Mouse (Mus musculus) liver, embryonic 16.5 days (tissue): ENCODE data around the gene Ntm. TPM values are rescaled to one million over a fixed set of nuclear protein-coding genes. Genes with fewer than 3 reads are reported as not detected.

ENCODE experiments used
- ATAC-seq: fragments of 200-750 bp; cut with Nextera tagmentation; 2 replicates; pipeline ENCODE4 v1.8.0; 2017; ENCODE audit warnings: low read depth, mild to moderate bottlenecking, moderate number of reproducible peaks, moderate library complexity
- H3K27ac ChIP-seq: fragments of 300-500 bp; sonication (generic); 2 replicates; pipeline ENCODE4 v1.5.1; 2014; ENCODE audit warnings: mild to moderate bottlenecking, low read length
- H3K27me3 ChIP-seq: fragments of 300-500 bp; sonication (generic); 2 replicates; pipeline ENCODE4 v1.6.1; 2014; ENCODE audit warnings: low read depth, low read length, mixed read lengths; ENCODE audit not compliant: control insufficient read depth, insufficient read depth
- H3K36me3 ChIP-seq: fragments of 300-500 bp; sonication (generic); 2 replicates; pipeline ENCODE4 v1.6.1; 2014; ENCODE audit warnings: mild to moderate bottlenecking; ENCODE audit not compliant: control insufficient read depth, insufficient read depth
- H3K4me1 ChIP-seq: fragments of 300-500 bp; sonication (generic); 2 replicates; pipeline ENCODE4 v1.6.1; 2014; ENCODE audit warnings: low read depth, low read length, mixed read lengths; ENCODE audit not compliant: control insufficient read depth
- H3K4me2 ChIP-seq: fragments of 300-500 bp; sonication (generic); 2 replicates; pipeline ENCODE4 v1.6.1; 2014; ENCODE audit warnings: low read depth, low read length, mixed read lengths
- H3K4me3 ChIP-seq: fragments of 300-500 bp; sonication (generic); 2 replicates; pipeline ENCODE4 v1.5.1; 2014; ENCODE audit warnings: low read depth, mild to moderate bottlenecking, low read length
- H3K9ac ChIP-seq: fragments of 300-500 bp; sonication (generic); 2 replicates; pipeline ENCODE4 v1.6.1; 2014; ENCODE audit warnings: low read depth, low read length
- H3K9me3 ChIP-seq: fragments of 300-500 bp; sonication (generic); replicated peaks from 2 replicates; pipeline ENCODE4 v1.6.1; 2016; ENCODE audit warnings: low read length; ENCODE audit not compliant: control insufficient read depth
- WGBS: fragments of 180-500 bp; shearing (Covaris S2); extraction: QIAGEN DNeasy Blood & Tissue Kit; methylation state at CpG from one replicate; pipeline ENCODE4 v1.1.7; 2014; ENCODE audit not compliant: insufficient replicate concordance; 5-methylcytosine and 5-hydroxymethylcytosine counted together
- polyA plus RNA-seq: library from polyadenylated mRNA; unstranded; fragments of >200 nt; fragmentation: Nextera tagmentation; extraction: Ambion mirVana; gene quantifications from 2 replicates; pipeline ENCODE4 v1.2.1, GENCODE M21; 2015

Gene Ntm
- polyA plus RNA-seq, 1 experiment from 2014 or later = 0.33 TPM

GRCm38 (mm10) chr9:29776030-29776429 lies 186.9 kb downstream of the Ntm start:
- Histone ChIP-seq H3K36me3 (no peaks in the 10 kb centered on the region), H3K4me2 (no peak overlapping the region), H3K4me1 (no peaks in the 10 kb centered on the region), H3K27me3 (no peaks in the 10 kb centered on the region), H3K4me3 (no peak overlapping the region), H3K9me3 (no peaks in the 10 kb centered on the region), H3K27ac (no peak overlapping the region), H3K9ac (no peak overlapping the region)
- WGBS = 72% methylated on average over 4 of the region's 4 CpGs
- no peak for ATAC-seq

GRCm38 (mm10) chr9:29772625-29773388 lies 190.1 kb downstream of the Ntm start:
- Histone ChIP-seq H3K4me2 (no peak overlapping the region), H3K9me3 (no peaks in the 10 kb centered on the region), H3K27ac (no peak overlapping the region), H3K36me3 (no peaks in the 10 kb centered on the region), H3K4me3 (no peak overlapping the region), H3K9ac (no peak overlapping the region), H3K27me3 (no peaks in the 10 kb centered on the region), H3K4me1 (no peaks in the 10 kb centered on the region)
- 54% methylated on average over 11 of the region's 11 CpGs for WGBS
- ATAC-seq = no peak

- no peaks in the 10 kb centered on the region for H3K9me3 ChIP-seq
- no peaks in the 10 kb centered on the region for H3K27me3 ChIP-seq
- no peaks in the 10 kb centered on the region for H3K36me3 ChIP-seq
- ATAC-seq = no peak
- no peak overlapping the region for H3K9ac ChIP-seq
- H3K4me1 ChIP-seq = no peaks in the 10 kb centered on the region
- H3K27ac ChIP-seq = no peak overlapping the region
- WGBS = 8% methylated on average over 5 of the region's 5 CpGs
- no peak overlapping the region for H3K4me2 ChIP-seq
- no peak overlapping the region for H3K4me3 ChIP-seq
Measured at GRCm38 (mm10) chr9:29771870-29772269, 191.1 kb downstream of the Ntm start.

GRCm38 (mm10) chr9:29771071-29771785 lies 191.7 kb downstream of the Ntm start:
- Histone ChIP-seq H3K36me3 (no peaks in the 10 kb centered on the region), H3K4me3 (no peak overlapping the region), H3K27me3 (no peaks in the 10 kb centered on the region), H3K4me1 (no peaks in the 10 kb centered on the region), H3K27ac (no peak overlapping the region), H3K4me2 (no peak overlapping the region), H3K9ac (no peak overlapping the region), H3K9me3 (no peaks in the 10 kb centered on the region)
- 58% methylated on average over 23 of the region's 23 CpGs for WGBS
- no peak for ATAC-seq

- no peaks in the 10 kb centered on the region for H3K27me3 ChIP-seq
- no peak for ATAC-seq
- no peaks in the 10 kb centered on the region for H3K36me3 ChIP-seq
- H3K4me2 ChIP-seq = no peak overlapping the region
- H3K4me1 ChIP-seq = no peaks in the 10 kb centered on the region
- no peak overlapping the region for H3K4me3 ChIP-seq
- no peak overlapping the region for H3K9ac ChIP-seq
- WGBS = 45% methylated on average over 4 of the region's 4 CpGs
- no peak overlapping the region for H3K27ac ChIP-seq
- H3K9me3 ChIP-seq = no peaks in the 10 kb centered on the region
Measured at GRCm38 (mm10) chr9:29769361-29769760, 193.6 kb downstream of the Ntm start.

- H3K9ac ChIP-seq = no peak overlapping the region
- WGBS = 61% methylated on average over 6 of the region's 6 CpGs
- H3K36me3 ChIP-seq = no peaks in the 10 kb centered on the region
- H3K27me3 ChIP-seq = no peaks in the 10 kb centered on the region
- H3K4me2 ChIP-seq = no peak overlapping the region
- no peaks in the 10 kb centered on the region for H3K9me3 ChIP-seq
- no peaks in the 10 kb centered on the region for H3K4me1 ChIP-seq
- no peak for ATAC-seq
- H3K27ac ChIP-seq = no peak overlapping the region
- no peak overlapping the region for H3K4me3 ChIP-seq
Measured at GRCm38 (mm10) chr9:29765990-29766980, 196.7 kb downstream of the Ntm start.

GRCm38 (mm10) chr9:29763338-29763737 lies 199.6 kb downstream of the Ntm start:
- no peaks in the 10 kb centered on the region for H3K27me3 ChIP-seq
- 50% methylated on average over 4 of the region's 4 CpGs for WGBS
- H3K9me3 ChIP-seq = no peaks in the 10 kb centered on the region
- H3K4me2 ChIP-seq = no peak overlapping the region
- no peaks in the 10 kb centered on the region for H3K36me3 ChIP-seq
- no peak overlapping the region for H3K27ac ChIP-seq
- H3K9ac ChIP-seq = no peak overlapping the region
- no peak for ATAC-seq
- H3K4me1 ChIP-seq = no peaks in the 10 kb centered on the region
- H3K4me3 ChIP-seq = no peak overlapping the region

GRCm38 (mm10) chr9:29761952-29762586 lies 200.9 kb downstream of the Ntm start:
- Histone ChIP-seq H3K27me3 (no peaks in the 10 kb centered on the region), H3K4me2 (no peak overlapping the region), H3K27ac (no peak overlapping the region), H3K4me1 (no peaks in the 10 kb centered on the region), H3K4me3 (no peak overlapping the region), H3K36me3 (no peaks in the 10 kb centered on the region), H3K9me3 (no peaks in the 10 kb centered on the region), H3K9ac (no peak overlapping the region)
- ATAC-seq = no peak
- 58% methylated on average over 8 of the region's 8 CpGs for WGBS
